1 mouse cellular context compared by ENCODE assay signal in the genomic region with DNA sequence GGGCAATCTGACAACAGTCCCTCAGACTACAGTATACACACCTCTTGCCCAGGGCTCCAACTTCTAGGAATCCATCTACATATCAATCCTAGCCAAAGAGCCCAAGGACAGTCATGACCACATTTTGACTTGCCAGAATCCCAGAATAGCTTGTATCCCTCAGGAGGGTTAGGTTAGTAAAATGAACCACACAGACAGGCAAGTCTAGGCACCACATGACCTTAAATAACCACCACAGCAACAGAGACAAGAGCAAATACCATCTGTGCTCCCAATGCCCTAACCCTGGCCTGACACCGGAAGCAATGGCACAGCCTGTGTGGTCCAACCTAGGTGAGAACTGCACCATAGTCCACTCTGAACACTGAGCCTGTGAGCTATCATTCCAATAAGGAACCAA.
TF ChIP-seq lines count a peak whose summit lies in the region.

No protein-coding gene starts in this region.

TF ChIP-seq in myocyte, 11 proteins besides CTCF, POLR2A, EP300 and RAD21:
- TF ChIP-seq POLR2AphosphoS2 (IDR thresholded peaks at IDR 0.05; ENCODE audit: insufficient read length, low read depth) (peak; percentile 22), SRF (IDR thresholded peaks at IDR 0.05; ENCODE audit: control insufficient read depth, insufficient read length, low read depth) (no peak), USF1 (IDR thresholded peaks at IDR 0.05; ENCODE audit: low read depth) (peak; percentile 48)
